Mouse (Mus musculus): ENCODE data around the gene Ptprd. TPM values are rescaled to one million over a fixed set of nuclear protein-coding genes. Genes with fewer than 3 reads are reported as not detected.

The Ptprd gene
- polyA plus RNA-seq, 2 experiments = 48.6 to 50.4 TPM

- DNase-seq (ENCODE audit: low spot score) (no peak), ATAC-seq (ENCODE audit: low FRiP score, low read depth) (no peak)
- Histone ChIP-seq H3K9ac (ENCODE audit: low read depth, low read length, severe bottlenecking) (no peak overlapping the region), H3K4me2 (replicated peaks; ENCODE audit: low read depth, low read length, severe bottlenecking) (no peak overlapping the region), H3K27ac (replicated peaks; ENCODE audit: low read depth, low read length) (no peak overlapping the region), H3K4me1 (ENCODE audit: control insufficient read depth, insufficient read depth, low read length) (peaks cover 1% of the 10 kb centered on the region; the same call in 1 of the 2 replicates), H3K27me3 (ENCODE audit: control insufficient read depth, insufficient read depth, low read length) (no peaks in the 10 kb centered on the region), H3K36me3 (ENCODE audit: control insufficient read depth, insufficient read depth, low read length) (0 out of 2 replicates have a peak, but pooled peaks cover 3% of the 10 kb centered on the region), H3K9me3 (ENCODE audit: control insufficient read depth, low read length) (no peaks in the 10 kb centered on the region), H3K4me3 (replicated peaks; ENCODE audit: low read length) (no peak overlapping the region)
- 86% methylated on average over 2 of the region's 2 CpGs for WGBS
- no peak for TF ChIP-seq POLR2A (IDR thresholded peaks at IDR 0.05; ENCODE audit: borderline replicate concordance, extremely low read depth, insufficient read depth, insufficient read length)
These were observed 2243.1 kb downstream of the Ptprd start for GRCm38 (mm10) chr4:75968618-75969017.

- Histone ChIP-seq H3K9me3 (ENCODE audit: control insufficient read depth, low read length) (no peaks in the 10 kb centered on the region), H3K36me3 (ENCODE audit: control insufficient read depth, insufficient read depth, low read length) (no peaks in the 10 kb centered on the region), H3K27me3 (ENCODE audit: control insufficient read depth, insufficient read depth, low read length) (no peaks in the 10 kb centered on the region), H3K4me1 (ENCODE audit: control insufficient read depth, insufficient read depth, low read length) (peaks cover 6% of the 10 kb centered on the region; the same call in 1 of the 2 replicates), H3K27ac (replicated peaks; ENCODE audit: low read depth, low read length) (no peak overlapping the region), H3K4me3 (replicated peaks; ENCODE audit: low read length) (no peak overlapping the region), H3K4me2 (replicated peaks; ENCODE audit: low read depth, low read length, severe bottlenecking) (no peak overlapping the region), H3K9ac (ENCODE audit: low read depth, low read length, severe bottlenecking) (no peak overlapping the region)
- 85% methylated on average over 3 of the region's 3 CpGs for WGBS
- ATAC-seq (ENCODE audit: low FRiP score, low read depth) (no peak), DNase-seq (ENCODE audit: low spot score) (no peak)
- no peak for TF ChIP-seq POLR2A (IDR thresholded peaks at IDR 0.05; ENCODE audit: borderline replicate concordance, extremely low read depth, insufficient read depth, insufficient read length)
These were observed 2246.0 kb downstream of the Ptprd start for GRCm38 (mm10) chr4:75965810-75966209.

DNA sequence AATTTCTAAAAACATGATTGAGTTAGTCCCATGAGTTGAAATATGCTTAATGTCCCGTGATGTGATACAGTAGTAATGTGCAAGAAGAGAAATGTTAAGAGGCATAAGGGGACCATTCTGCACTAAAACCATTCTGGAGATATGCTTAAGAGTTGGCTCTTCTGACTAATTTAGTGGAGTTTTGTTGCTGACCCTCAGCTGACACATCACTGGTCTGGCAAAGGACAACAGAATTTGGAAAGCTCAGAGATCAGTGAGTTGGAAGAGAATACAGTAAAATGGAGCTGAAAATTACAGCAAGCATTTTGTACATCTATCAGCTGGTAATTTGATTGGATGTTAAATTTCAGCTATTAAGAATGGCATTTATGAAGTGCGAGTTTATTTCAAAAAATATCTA lies 2248.8 kb downstream of the Ptprd start:
- ATAC-seq (ENCODE audit: low FRiP score, low read depth) = no peak
- Histone ChIP-seq H3K4me2 (replicated peaks; ENCODE audit: low read depth, low read length, severe bottlenecking) (no peak overlapping the region), H3K4me1 (ENCODE audit: control insufficient read depth, insufficient read depth, low read length) (peaks cover 6% of the 10 kb centered on the region; the same call in 1 of the 2 replicates), H3K9me3 (ENCODE audit: control insufficient read depth, low read length) (no peaks in the 10 kb centered on the region), H3K27ac (replicated peaks; ENCODE audit: low read depth, low read length) (no peak overlapping the region), H3K36me3 (ENCODE audit: control insufficient read depth, insufficient read depth, low read length) (no peaks in the 10 kb centered on the region), H3K9ac (ENCODE audit: low read depth, low read length, severe bottlenecking) (no peak overlapping the region), H3K4me3 (replicated peaks; ENCODE audit: low read length) (no peak overlapping the region), H3K27me3 (ENCODE audit: control insufficient read depth, insufficient read depth, low read length) (no peaks in the 10 kb centered on the region)
- no peak for TF ChIP-seq POLR2A (IDR thresholded peaks at IDR 0.05; ENCODE audit: borderline replicate concordance, extremely low read depth, insufficient read depth, insufficient read length)
- 74% methylated on average over 2 of the region's 2 CpGs for WGBS
- no peak for DNase-seq (ENCODE audit: low spot score)

- DNase-seq (ENCODE audit: low spot score) (no peak), ATAC-seq (ENCODE audit: low FRiP score, low read depth) (no peak)
- Histone ChIP-seq H3K4me2 (replicated peaks; ENCODE audit: low read depth, low read length, severe bottlenecking) (no peak overlapping the region), H3K27ac (replicated peaks; ENCODE audit: low read depth, low read length) (no peak overlapping the region), H3K9me3 (ENCODE audit: control insufficient read depth, low read length) (no peaks in the 10 kb centered on the region), H3K36me3 (ENCODE audit: control insufficient read depth, insufficient read depth, low read length) (no peaks in the 10 kb centered on the region), H3K4me3 (replicated peaks; ENCODE audit: low read length) (no peak overlapping the region), H3K27me3 (ENCODE audit: control insufficient read depth, insufficient read depth, low read length) (no peaks in the 10 kb centered on the region), H3K9ac (ENCODE audit: low read depth, low read length, severe bottlenecking) (no peak overlapping the region), H3K4me1 (ENCODE audit: control insufficient read depth, insufficient read depth, low read length) (peaks cover 6% of the 10 kb centered on the region; the same call in 1 of the 2 replicates)
- TF ChIP-seq POLR2A (IDR thresholded peaks at IDR 0.05; ENCODE audit: borderline replicate concordance, extremely low read depth, insufficient read depth, insufficient read length) = no peak
- WGBS = 46% methylated on average over 2 of the region's 2 CpGs
These were observed 2249.9 kb downstream of the Ptprd start for GRCm38 (mm10) chr4:75961865-75962264.

GRCm38 (mm10) chr4:75953349-75954060 lies 2258.3 kb downstream of the Ptprd start:
- H3K9me3 ChIP-seq (ENCODE audit: control insufficient read depth, low read length) = no peaks in the 10 kb centered on the region
- H3K9ac ChIP-seq (ENCODE audit: low read depth, low read length, severe bottlenecking) = no peak overlapping the region
- ATAC-seq (ENCODE audit: low FRiP score, low read depth) (peak; percentile 91), DNase-seq (ENCODE audit: low spot score) (peak; percentile 72)
- no peaks in the 10 kb centered on the region for H3K27me3 ChIP-seq (ENCODE audit: control insufficient read depth, insufficient read depth, low read length)
- H3K27ac ChIP-seq (replicated peaks; ENCODE audit: low read depth, low read length) = no peak overlapping the region
- 0 out of 2 replicates have a peak, but pooled peaks cover 3% of the 10 kb centered on the region for H3K4me1 ChIP-seq (ENCODE audit: control insufficient read depth, insufficient read depth, low read length)
- no peak overlapping the region for H3K4me3 ChIP-seq (replicated peaks; ENCODE audit: low read length)
- peaks cover 3% of the 10 kb centered on the region; the same call in 1 of the 2 replicates for H3K36me3 ChIP-seq (ENCODE audit: control insufficient read depth, insufficient read depth, low read length)
- 44% methylated on average over 6 of the region's 6 CpGs for WGBS
- no peak for TF ChIP-seq POLR2A (IDR thresholded peaks at IDR 0.05; ENCODE audit: borderline replicate concordance, extremely low read depth, insufficient read depth, insufficient read length)
- no peak overlapping the region for H3K4me2 ChIP-seq (replicated peaks; ENCODE audit: low read depth, low read length, severe bottlenecking)
